Mouse (Mus musculus): ENCODE results near the gene Dand5. TPM values are rescaled to one million over a fixed set of nuclear protein-coding genes. Genes with fewer than 3 reads are reported as not detected.

Dand5 gene
- polyA plus RNA-seq (2015; fragmentation: Nextera tagmentation; extraction: Ambion mirVana), result 7.3 and 8.2 TPM in 2 replicates

DNA sequence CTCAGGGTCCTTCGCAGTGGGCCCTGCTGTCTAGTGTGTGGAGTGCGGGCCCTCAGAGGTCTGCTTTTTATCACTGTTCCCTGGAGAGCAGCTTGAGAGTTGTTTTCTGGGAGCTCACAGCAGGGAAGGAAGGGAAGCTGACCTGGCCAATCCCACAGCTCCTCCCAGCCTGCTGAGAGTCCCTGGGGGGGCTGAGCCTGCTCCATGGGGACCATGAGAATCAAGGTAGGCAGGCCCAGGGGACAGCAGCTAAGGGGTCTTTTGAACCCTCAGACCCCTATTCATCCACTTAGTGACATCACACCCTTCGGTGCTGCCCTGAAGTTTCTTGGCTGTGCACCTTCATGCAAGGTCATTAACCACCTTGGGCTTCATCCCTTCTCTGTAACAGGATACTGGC lies at the start of gene Dand5:
TSS of gene Dand5 (minus strand) at position 101 of the 400 bp plus-strand sequence.
- H3K4me2 ChIP-seq, result peak within 1 kb of the TSS; percentile 56
- H3K27me3 ChIP-seq, result 0 out of 2 replicates have a peak, but pooled peaks cover 3% of the 10 kb centered on the region
- no peak within 1 kb of the TSS for H3K27ac ChIP-seq
- no peaks in the 10 kb centered on the region for H3K36me3 ChIP-seq (ENCODE audit: poor library complexity, severe bottlenecking)
- peak within 1 kb of the TSS; percentile 25; the same call in 1 of the 2 replicates for H3K4me3 ChIP-seq
- H3K9me3 ChIP-seq (replicated peaks), result no peaks in the 10 kb centered on the region
- 32% methylated on average over 3 of the region's 3 CpGs for WGBS
- no peak for ATAC-seq
- H3K4me1 ChIP-seq, result peaks cover 9% of the 10 kb centered on the region
- no peak within 1 kb of the TSS; the same call in 1 of the 2 replicates for H3K9ac ChIP-seq

DNA sequence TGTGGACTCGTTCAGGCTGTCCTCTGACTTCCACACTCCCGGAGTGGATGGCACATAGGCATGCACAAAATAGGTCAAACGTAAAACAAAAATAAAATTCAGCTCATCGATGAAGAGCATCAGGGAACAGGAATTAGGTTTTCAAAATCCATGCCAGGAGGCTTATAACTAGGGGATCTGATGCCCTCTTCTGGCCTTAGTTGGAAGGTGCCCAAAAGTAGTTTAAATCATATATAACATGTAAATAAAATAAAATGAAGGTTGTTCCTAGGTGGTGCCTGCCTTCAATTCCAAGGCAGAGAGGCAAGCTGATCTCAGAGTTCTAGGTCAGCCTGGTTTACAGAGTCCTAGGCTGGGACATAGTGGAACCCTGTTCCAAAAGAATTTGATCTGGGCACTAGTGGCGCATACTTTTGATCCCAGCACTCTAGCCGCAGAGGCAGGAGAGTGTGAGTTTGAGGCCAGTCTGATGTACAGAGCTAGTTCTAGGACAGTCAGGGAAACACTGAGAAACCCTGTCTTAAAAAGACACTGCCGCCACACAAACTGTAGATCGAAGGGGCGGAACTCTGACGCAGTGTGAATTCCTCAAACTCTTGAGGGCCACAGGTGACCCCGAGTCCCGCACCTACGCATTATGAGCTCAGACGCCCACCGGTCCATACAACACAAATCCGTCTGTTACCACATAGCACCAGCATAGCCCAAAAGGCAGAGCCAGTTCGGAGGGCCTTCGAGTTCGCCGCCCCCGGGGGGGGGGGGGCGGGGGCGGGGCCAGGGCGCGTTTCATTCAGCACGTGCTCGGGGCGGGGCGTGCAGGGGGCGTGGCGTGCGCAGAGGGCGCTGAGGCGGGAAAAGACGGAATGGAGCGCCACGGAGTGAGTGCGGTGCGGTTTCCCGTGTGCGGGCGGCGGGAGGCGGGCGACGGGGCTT lies 49.0 kb upstream of the Dand5 start, which contains the start of gene Syce2:
TSS of gene Syce2 (plus strand) at position 736 of the 933 bp plus-strand sequence.
- H3K9ac ChIP-seq, result peak within 1 kb of the TSS; percentile 65
- WGBS, result 16% methylated on average over 45 of the region's 46 CpGs
- H3K27ac ChIP-seq, result no peak within 1 kb of the TSS
- H3K4me3 ChIP-seq, result peak within 1 kb of the TSS; percentile 45
- H3K27me3 ChIP-seq, result 0 out of 2 replicates have a peak, but pooled peaks cover 6% of the 10 kb centered on the region
- peaks cover 38% of the 10 kb centered on the region for H3K36me3 ChIP-seq (ENCODE audit: poor library complexity, severe bottlenecking)
- H3K4me1 ChIP-seq, result peaks cover 21% of the 10 kb centered on the region
- H3K4me2 ChIP-seq, result peak within 1 kb of the TSS; percentile 82
- no peaks in the 10 kb centered on the region for H3K9me3 ChIP-seq (replicated peaks)
- ATAC-seq, result peak; percentile 73

DNA sequence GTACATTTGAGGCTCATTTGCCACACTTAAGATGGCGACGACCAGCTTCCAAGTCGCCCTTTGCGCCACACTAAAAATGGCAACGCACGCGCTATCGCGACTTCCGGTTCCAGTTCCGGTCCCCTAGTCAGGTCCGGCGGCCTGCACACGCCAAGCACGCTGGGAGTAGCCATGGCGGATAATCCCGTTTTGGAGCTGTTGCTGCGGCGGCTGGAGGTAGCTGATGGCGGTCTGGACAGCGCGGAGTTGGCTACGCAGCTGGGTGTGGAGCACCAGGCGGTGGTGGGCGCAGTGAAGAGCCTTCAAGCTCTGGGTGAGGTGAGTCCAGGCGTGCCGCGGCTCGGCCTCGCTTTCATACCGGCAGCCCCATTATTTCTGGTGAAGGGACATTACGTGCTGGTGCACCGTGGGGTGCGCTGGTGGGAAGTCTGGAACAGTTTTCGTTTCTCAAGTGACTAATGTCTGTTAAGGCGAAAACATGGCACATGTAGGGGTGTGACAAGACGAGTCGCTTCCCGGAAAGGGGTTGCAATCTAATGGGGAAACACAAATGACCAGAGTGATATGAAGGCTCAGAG lies 34.3 kb upstream of the Dand5 start, which contains the start of gene Farsa:
TSS of gene Farsa (plus strand) at position 126 of the 578 bp plus-strand sequence.
- Histone ChIP-seq H3K9me3 (replicated peaks) (no peaks in the 10 kb centered on the region), H3K4me2 (peak within 1 kb of the TSS; percentile 95), H3K27me3 (no peaks in the 10 kb centered on the region), H3K27ac (peak within 1 kb of the TSS; percentile 48), H3K36me3 (ENCODE audit: poor library complexity, severe bottlenecking) (peaks cover 30% of the 10 kb centered on the region), H3K4me3 (peak within 1 kb of the TSS; percentile 93), H3K9ac (peak within 1 kb of the TSS; percentile 89), H3K4me1 (peaks cover 15% of the 10 kb centered on the region)
- under 1% methylated on average over 39 of the region's 39 CpGs for WGBS
- ATAC-seq, result peak; percentile 94

DNA sequence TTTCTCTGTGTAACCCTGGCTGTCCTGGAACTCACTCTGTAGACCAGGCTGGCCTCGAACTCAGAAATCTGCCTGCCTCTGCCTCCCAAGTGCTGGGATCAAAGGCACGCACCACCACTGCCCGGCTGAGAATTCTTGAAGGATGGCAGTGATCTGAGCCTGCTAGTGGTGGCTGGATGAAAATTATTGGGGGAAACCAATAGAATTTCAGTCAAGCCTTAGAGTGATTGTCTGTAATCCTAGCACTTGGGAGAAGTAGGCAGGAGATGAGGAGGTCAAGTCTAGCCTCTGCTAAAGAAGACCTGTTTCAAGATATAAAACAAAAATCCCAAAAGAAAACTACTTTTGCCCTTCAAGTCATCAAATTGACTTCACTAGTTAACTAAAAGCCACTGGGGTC lies 33.8 kb upstream of the Dand5 start:
- H3K27ac ChIP-seq, result no peak overlapping the region
- WGBS, result 93% methylated on average over 3 of the region's 3 CpGs
- H3K4me2 ChIP-seq, result peak overlapping the region; percentile 95
- peak; percentile 44; the same call in 1 of the 2 replicates for ATAC-seq
- no peak overlapping the region for H3K9ac ChIP-seq
- no peaks in the 10 kb centered on the region for H3K9me3 ChIP-seq (replicated peaks)
- peak overlapping the region; percentile 93 for H3K4me3 ChIP-seq
- H3K27me3 ChIP-seq, result no peaks in the 10 kb centered on the region
- peaks cover 15% of the 10 kb centered on the region for H3K4me1 ChIP-seq
- H3K36me3 ChIP-seq (ENCODE audit: poor library complexity, severe bottlenecking), result peaks cover 25% of the 10 kb centered on the region

DNA sequence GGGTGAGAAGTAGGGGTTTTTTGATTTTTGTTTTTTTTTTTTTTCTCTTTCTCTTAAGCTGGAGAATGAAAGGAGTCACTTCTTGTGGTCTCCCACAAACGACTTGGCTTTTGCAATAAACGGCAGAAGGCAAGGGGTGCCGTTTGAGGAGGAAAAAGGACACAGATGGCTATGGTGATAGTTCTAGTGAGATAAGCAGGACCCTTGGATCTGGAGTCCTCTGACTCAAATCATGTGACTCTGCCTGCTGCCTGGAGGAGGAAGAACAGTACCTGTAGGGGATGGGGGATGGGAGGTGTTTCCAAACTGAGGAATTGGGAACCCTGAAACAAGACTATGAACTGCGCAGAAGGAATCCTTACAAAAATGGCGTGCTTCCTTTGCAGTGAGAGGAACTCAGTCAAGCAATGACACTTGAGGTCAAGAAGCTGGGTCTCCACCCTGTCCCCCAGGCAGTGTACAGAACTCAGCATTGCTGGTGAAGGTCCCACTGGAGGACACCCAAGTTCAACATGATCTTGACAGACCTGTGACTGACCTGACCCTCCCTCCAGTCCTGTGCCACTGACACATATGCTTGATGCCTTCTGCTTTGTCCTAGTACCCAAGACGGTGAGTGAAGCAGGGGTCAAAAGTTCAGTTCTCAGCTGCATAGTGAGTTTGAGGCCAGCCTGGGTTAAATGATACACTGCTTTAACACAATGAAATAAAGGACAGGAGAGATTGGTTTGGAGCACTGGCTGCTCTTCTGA lies 25.2 kb upstream of the Dand5 start:
- no peak overlapping the region; the same call in 1 of the 2 replicates for H3K27ac ChIP-seq
- H3K36me3 ChIP-seq (ENCODE audit: poor library complexity, severe bottlenecking), result peaks cover 24% of the 10 kb centered on the region
- H3K9ac ChIP-seq, result peak overlapping the region; percentile 70; the same call in 1 of the 2 replicates
- peak overlapping the region; percentile 50 for H3K4me3 ChIP-seq
- no peak for ATAC-seq
- WGBS, result 54% methylated on average over 6 of the region's 6 CpGs
- H3K4me2 ChIP-seq, result peak overlapping the region; percentile 67
- H3K9me3 ChIP-seq (replicated peaks), result no peaks in the 10 kb centered on the region
- no peaks in the 10 kb centered on the region for H3K27me3 ChIP-seq
- H3K4me1 ChIP-seq, result peaks cover 40% of the 10 kb centered on the region

DNA sequence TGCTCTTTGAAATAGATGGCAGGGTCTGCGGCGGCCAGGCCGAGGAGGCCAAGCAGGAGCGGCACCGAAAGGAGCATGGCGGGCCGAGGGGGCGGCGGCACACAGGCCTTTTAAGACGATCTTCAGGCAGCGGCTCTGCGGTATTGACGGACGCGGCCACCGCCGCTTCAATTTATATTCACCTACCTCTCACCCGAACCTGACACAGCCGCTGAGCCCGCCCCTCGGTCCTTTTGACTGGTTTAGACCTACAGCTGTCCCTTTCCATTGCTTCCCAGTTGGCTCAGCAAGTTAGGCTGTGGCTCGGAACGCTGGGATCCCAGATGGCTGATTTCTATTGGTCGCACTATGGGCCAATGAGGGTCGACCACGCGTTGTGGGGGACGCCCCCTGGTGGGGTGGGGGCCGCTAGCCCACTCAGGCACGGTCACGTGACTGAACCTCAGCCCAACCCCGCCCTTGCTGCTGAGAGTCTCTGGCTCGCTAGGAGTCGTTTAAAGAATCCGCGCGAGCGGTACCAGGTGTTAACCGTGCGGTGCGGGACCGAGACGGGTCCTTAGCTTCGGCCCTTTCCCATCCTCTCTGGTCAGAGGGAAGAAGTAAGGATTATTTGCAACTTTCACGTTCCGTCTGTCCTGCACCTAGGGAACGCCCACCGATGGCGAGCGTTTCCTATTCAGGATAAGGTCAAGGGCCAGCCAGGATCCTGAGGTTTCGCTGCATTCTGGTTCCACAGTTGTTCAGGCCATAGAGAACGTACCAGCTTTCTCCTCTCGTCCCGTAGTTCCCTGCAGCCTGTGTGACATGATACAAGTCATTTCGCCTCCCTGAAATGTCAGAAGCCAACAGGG lies 24.3 kb upstream of the Dand5 start, which contains the start of gene Calr:
TSS of gene Calr (minus strand) at position 213 of the 851 bp plus-strand sequence.
- under 1% methylated on average over 55 of the region's 55 CpGs for WGBS
- peaks cover 33% of the 10 kb centered on the region for H3K36me3 ChIP-seq (ENCODE audit: poor library complexity, severe bottlenecking)
- peak; percentile 99 for ATAC-seq
- no peaks in the 10 kb centered on the region for H3K9me3 ChIP-seq (replicated peaks)
- peak within 1 kb of the TSS; percentile 97 for H3K9ac ChIP-seq
- H3K27me3 ChIP-seq, result no peaks in the 10 kb centered on the region
- peaks cover 45% of the 10 kb centered on the region for H3K4me1 ChIP-seq
- H3K4me3 ChIP-seq, result peak within 1 kb of the TSS; percentile 91
- peak within 1 kb of the TSS; percentile 91 for H3K4me2 ChIP-seq
- peak within 1 kb of the TSS; percentile 76 for H3K27ac ChIP-seq

DNA sequence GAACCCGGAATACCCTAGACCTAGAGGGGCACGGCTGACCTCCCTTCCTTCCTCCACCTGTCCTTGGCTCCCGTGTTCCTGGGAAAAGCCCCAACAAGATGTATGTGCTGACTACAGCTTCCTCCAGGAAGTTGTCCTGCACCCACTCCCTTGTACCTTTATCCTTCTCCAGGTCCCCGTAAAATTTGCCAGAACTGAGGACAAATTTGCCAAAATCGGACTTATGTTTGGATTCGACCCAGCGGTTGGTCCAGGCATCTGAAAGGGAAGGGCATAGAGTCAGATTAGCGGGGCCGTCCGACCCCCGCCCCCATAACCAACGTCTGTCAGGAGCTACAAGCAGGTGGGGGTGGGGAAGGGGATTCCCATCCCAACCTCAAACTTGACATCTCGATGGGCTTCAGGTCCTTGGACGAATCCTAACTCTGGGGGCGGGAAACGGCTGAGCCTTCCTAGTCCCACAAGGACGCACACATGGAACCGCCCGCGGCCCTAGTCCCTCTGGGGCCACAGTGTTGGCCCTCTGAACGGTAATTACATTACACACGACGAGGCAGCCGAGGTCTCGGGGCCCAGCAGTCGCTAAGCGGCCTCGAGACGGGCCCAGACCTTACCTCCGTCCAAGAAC lies 23.6 kb upstream of the Dand5 start:
- Histone ChIP-seq H3K4me3 (peak overlapping the region; percentile 91), H3K27me3 (no peaks in the 10 kb centered on the region), H3K4me2 (peak overlapping the region; percentile 91), H3K9me3 (replicated peaks) (no peaks in the 10 kb centered on the region), H3K27ac (peak overlapping the region; percentile 76), H3K4me1 (peaks cover 45% of the 10 kb centered on the region), H3K9ac (peak overlapping the region; percentile 97), H3K36me3 (ENCODE audit: poor library complexity, severe bottlenecking) (peaks cover 40% of the 10 kb centered on the region)
- 1% methylated on average over 30 of the region's 30 CpGs for WGBS
- ATAC-seq, result no peak

DNA sequence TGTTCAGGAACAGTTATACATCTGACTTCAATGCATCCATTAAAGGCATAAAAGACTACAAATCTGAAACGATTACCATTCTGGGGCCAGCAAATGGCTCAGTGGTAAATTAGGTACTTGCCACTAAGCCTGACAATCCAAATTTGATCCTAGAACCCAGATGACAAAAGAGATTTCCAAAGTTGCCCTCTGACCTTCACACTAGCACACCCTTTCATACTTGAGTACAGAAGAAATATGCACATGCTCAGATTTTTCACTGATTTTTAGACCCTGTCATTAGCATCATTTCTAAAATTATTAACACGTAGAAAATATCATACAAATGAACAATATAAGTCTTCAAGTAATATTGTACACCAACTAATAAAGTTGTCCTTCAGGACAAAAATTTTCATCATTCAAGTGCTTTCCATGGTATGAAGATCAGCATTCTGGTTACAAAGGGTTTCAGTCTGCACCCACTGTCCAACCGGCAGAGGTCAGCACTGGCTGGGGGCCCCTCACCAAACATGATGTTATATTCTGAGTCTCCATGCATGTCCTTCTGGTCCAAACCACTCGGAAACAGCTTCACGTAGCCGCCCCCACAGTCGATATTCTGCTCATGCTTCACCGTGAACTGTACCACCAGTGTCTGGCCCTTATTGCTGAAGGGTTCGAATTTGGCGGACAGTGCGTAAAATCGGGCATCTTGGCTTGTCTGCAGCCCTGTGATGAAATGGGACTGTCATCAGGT lies 22.9 kb upstream of the Dand5 start:
- WGBS, result 16% methylated on average over 12 of the region's 12 CpGs
- no peak for ATAC-seq
- peak overlapping the region; percentile 91 for H3K4me3 ChIP-seq

DNA sequence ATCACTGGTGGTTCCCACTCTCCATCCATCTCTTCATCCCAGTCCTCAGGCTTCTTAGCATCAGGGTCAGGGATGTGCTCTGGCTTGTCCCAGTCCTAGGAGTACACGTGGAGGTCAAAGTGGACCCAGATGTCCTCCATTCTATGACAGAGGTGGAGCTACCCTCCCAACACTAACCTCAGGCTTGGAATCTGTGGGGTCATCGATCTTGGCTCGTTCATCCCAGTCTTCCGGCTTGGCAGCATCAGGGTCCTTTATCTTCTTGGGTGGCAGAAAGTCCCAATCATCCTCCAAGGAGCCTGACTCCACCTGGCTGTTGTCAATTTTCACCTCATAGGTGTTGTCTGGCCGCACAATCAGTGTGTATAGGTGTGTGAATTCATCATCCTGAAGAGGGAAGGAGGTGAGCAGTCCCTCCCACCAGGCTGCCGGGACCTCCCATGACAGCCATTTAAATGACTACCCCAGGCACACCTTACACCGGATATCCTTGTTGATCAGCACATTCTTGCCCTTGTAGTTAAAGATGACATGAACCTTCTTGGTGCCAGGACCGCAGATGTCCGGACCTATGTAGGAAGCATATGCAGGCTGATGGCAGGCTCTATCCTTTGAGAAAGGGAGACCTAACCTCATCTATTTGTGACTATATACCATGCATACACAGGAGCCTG lies 21.9 kb upstream of the Dand5 start:
- H3K27ac ChIP-seq, result no peak overlapping the region

More for the DNA sequence above, 22.9 kb upstream of the Dand5 start:
- Histone ChIP-seq H3K27me3 (no peaks in the 10 kb centered on the region), H3K4me2 (peak overlapping the region; percentile 91), H3K9ac (peak overlapping the region; percentile 97), H3K4me1 (peaks cover 45% of the 10 kb centered on the region), H3K9me3 (replicated peaks) (no peaks in the 10 kb centered on the region), H3K36me3 (ENCODE audit: poor library complexity, severe bottlenecking) (peaks cover 42% of the 10 kb centered on the region), H3K27ac (peak overlapping the region; percentile 33; the same call in 1 of the 2 replicates)

More for the DNA sequence above, 21.9 kb upstream of the Dand5 start:
- H3K9ac ChIP-seq, result peak overlapping the region; percentile 97
- no peak for ATAC-seq
- H3K4me2 ChIP-seq, result peak overlapping the region; percentile 91
- H3K9me3 ChIP-seq (replicated peaks), result no peaks in the 10 kb centered on the region
- H3K27me3 ChIP-seq, result no peaks in the 10 kb centered on the region
- peak overlapping the region; percentile 91 for H3K4me3 ChIP-seq
- WGBS, result 90% methylated on average over 9 of the region's 9 CpGs
- peaks cover 51% of the 10 kb centered on the region for H3K4me1 ChIP-seq
- peaks cover 42% of the 10 kb centered on the region for H3K36me3 ChIP-seq (ENCODE audit: poor library complexity, severe bottlenecking)

All from forebrain, embryonic 13.5 days (tissue).